Mouse (Mus musculus) heart, adult 2 months (tissue): ENCODE measurements around the gene Mob3b. TPM values are rescaled to one million over a fixed set of nuclear protein-coding genes. Genes with fewer than 3 reads are reported as not detected.
"Not testable (repeated sequence)": the region's sequence is repeated elsewhere in the genome, so short reads cannot be mapped to it uniquely, and the experiment has no call there.

ENCODE experiments used
- DNase-seq, 2 experiments: peaks; one replicate each; pipeline ENCODE4 v3.0.0; 2021
- H3K27ac ChIP-seq: fragments of 200-600 bp; 2 replicates; pipeline ENCODE4 v1.8.1; 2022
- H3K27me3 ChIP-seq: fragments of 200-500 bp; 2 replicates; pipeline ENCODE4 v1.6.1; 2012; ENCODE audit warnings: mild to moderate bottlenecking, low read length, inconsistent platforms, mixed read lengths; ENCODE audit not compliant: control insufficient read depth, insufficient read depth
- H3K36me3 ChIP-seq: fragments of 200-500 bp; 2 replicates; pipeline ENCODE4 v1.6.1; 2012; ENCODE audit warnings: low read length, inconsistent platforms; ENCODE audit not compliant: control insufficient read depth, insufficient read depth
- H3K4me1 ChIP-seq: fragments of 200-500 bp; 2 replicates; pipeline ENCODE4 v1.6.1; 2011; ENCODE audit warnings: low read length; ENCODE audit not compliant: control insufficient read depth, insufficient read depth
- H3K4me3 ChIP-seq: fragments of 200-600 bp; 2 replicates; pipeline ENCODE4 v1.8.1; 2022
- H3K79me2 ChIP-seq: fragments of 200-500 bp; replicated peaks from 2 replicates; pipeline ENCODE4 v1.6.1; 2012; ENCODE audit warnings: mild to moderate bottlenecking, inconsistent platforms, low read length, moderate library complexity, mixed read lengths; ENCODE audit not compliant: control insufficient read depth, insufficient read depth
- H3K9ac ChIP-seq: fragments of 200-500 bp; 2 replicates; pipeline ENCODE4 v1.6.1; 2012; ENCODE audit warnings: low read depth, mild to moderate bottlenecking, control low read depth, inconsistent platforms, low read length, mixed read lengths
- CTCF ChIP-seq: fragments of 200-600 bp; IDR thresholded peaks from 2 replicates; pipeline ENCODE4 v1.8.1; 2022; ENCODE audit warnings: antibody characterized with exemption, mild to moderate bottlenecking, moderate library complexity
- EP300 ChIP-seq: fragments of 200-500 bp; IDR thresholded peaks from 2 replicates; pipeline ENCODE4 v1.6.1; 2011; ENCODE audit warnings: low read depth, low read length, control low read depth; ENCODE audit not compliant: insufficient read depth
- POLR2A ChIP-seq: fragments of 200-500 bp; IDR thresholded peaks from 2 replicates; pipeline ENCODE4 v1.6.1; 2011; ENCODE audit warnings: mild to moderate bottlenecking, low read depth, low read length, control low read depth; ENCODE audit not compliant: insufficient read depth
- WGBS: fragments of 180-500 bp; shearing (Covaris S2); methylation state at CpG from one replicate; pipeline ENCODE4 v1.1.7; 2018; 5-methylcytosine and 5-hydroxymethylcytosine counted together
- intact Hi-C: fragments of 180-260 bp; cut with DNase I; formaldehyde crosslinking; loops from one replicate; pipeline ENCODE4 v1.15.1; 2025
- polyA plus RNA-seq: library from polyadenylated mRNA; depleted of rRNA; stranded (reverse); fragments of >200 nt; gene quantifications from 2 replicates; pipeline ENCODE4 v1.2.3, GENCODE M21; 2012; rRNA removed
- total RNA-seq, 2 experiments: library from RNA; stranded (reverse); gene quantifications; 2 replicates each; pipeline ENCODE4 v1.2.3; 2021

Mob3b gene
- total and polyA plus RNA-seq, 3 experiments: 0.66 to 1.4 (median 1.2) TPM

DNA sequence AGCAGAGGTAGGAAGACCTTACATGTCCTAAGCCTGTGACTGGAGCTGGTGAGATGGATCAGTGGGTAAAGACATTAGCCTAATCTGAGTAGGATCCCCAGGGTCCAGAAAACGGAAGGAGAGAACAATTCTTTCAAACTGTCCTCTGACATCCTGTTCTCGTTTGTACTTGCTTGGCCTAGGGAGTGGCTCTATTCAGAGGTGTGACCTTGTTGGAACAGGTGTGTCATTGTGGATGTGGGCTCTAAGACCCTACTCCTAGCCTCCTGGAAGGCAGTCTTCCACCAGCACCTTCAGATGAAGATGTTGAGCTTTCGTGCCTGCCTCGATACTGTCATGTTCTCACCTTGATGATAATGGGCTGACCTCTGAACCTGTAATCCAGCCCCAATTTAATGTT lies 251.1 kb downstream of the Mob3b start:
- H3K9ac ChIP-seq: no peak overlapping the region
- intact Hi-C loops: no loop called here
- H3K79me2 ChIP-seq: no peaks in the 10 kb centered on the region
- DNase-seq: no peak
- H3K4me1 ChIP-seq: no peaks in the 10 kb centered on the region
- no peaks in the 10 kb centered on the region for H3K27me3 ChIP-seq
- H3K27ac ChIP-seq: no peak overlapping the region
- H3K4me3 ChIP-seq: no peak overlapping the region
- no peaks in the 10 kb centered on the region for H3K36me3 ChIP-seq
- WGBS: 76% methylated on average over 4 of the region's 4 CpGs
- no peak for TF ChIP-seq EP300

DNA sequence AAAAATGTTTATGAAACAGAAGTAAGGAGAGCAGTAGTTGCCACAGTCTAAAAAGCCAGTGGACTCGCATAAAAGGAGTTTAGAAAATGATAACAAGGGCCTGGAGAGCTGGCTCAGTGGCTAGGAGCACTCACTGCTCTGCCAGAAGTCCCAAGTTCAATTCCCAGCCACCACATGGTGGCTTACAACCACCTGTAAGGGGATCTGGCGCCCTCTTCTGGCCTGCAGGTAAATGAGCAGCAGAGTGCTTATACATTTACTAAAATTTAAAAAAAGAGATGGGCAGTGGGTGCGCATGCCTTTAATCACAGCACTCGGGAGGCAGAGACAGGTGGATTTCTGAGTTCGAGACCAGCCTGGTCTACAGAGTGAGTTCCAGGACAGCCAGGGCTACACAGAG lies 251.9 kb downstream of the Mob3b start:
- TF ChIP-seq POLR2A (no peak), CTCF (peak; percentile 58)
- H3K4me3 ChIP-seq: no peak overlapping the region
- H3K79me2 ChIP-seq: no peaks in the 10 kb centered on the region
- no peaks in the 10 kb centered on the region for H3K27me3 ChIP-seq
- intact Hi-C loops: no loop called here
- H3K36me3 ChIP-seq: no peaks in the 10 kb centered on the region
- H3K4me1 ChIP-seq: no peaks in the 10 kb centered on the region; the same call in 1 of the 2 replicates
- WGBS: 72% methylated on average over 5 of the region's 5 CpGs
- H3K27ac ChIP-seq: no peak overlapping the region
- no peak for DNase-seq
- H3K9ac ChIP-seq: no peak overlapping the region

DNA sequence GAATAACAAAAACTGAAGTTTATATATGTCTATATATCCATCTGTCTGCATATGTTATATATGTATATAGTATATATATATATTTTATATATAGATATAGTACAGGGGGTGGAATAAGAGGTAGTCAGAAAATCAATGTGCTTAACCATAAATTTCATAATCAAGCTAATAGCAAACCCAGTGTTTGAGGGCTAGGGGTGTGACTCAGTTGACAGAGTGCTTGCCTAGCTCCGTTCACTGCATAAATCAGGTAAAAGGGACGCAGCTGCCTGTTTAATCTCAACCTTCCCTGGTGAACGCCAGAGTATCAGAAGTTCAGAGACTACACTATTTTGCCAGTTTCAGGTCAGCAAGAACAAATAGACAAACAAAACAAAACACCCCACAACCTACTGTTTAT lies 255.7 kb downstream of the Mob3b start:
- H3K27me3 ChIP-seq, H3K79me2 ChIP-seq, H3K4me1 ChIP-seq, DNase-seq, H3K27ac ChIP-seq, H3K4me3 ChIP-seq, H3K36me3 ChIP-seq, H3K9ac ChIP-seq, intact Hi-C loops: not testable (repeated sequence)
- WGBS: 59% methylated on average over 3 of the region's 3 CpGs

DNA sequence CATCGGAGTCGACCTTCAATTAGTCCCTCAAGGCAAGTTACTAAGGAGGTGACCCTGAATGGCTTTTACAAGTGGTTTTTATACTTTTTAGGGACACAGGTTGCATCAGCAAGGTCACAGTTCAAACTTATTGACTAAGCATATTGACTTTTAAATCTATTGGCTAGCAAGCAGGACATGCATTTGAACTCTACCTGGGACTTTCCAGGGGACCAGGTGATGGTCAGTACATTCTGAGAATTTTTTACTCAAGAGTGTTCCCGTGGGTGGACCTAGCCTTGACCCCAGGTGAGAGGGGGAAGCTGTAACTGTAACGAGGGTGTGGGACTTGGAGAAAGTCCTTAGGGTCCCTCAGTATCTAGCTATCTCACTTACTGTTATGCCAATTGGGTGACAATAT lies 256.1 kb downstream of the Mob3b start:
- no peak overlapping the region for H3K27ac ChIP-seq
- no peaks in the 10 kb centered on the region for H3K27me3 ChIP-seq
- H3K36me3 ChIP-seq: no peaks in the 10 kb centered on the region
- H3K4me3 ChIP-seq: no peak overlapping the region
- H3K79me2 ChIP-seq: no peaks in the 10 kb centered on the region
- no peak for TF ChIP-seq POLR2A
- TF ChIP-seq EP300: no peak
- no peak for TF ChIP-seq CTCF
- H3K9ac ChIP-seq: no peak overlapping the region
- WGBS: 72% methylated on average over 4 of the region's 4 CpGs
- no peak for DNase-seq
- intact Hi-C loops: no loop called here
- H3K4me1 ChIP-seq: no peaks in the 10 kb centered on the region; the same call in 1 of the 2 replicates

DNA sequence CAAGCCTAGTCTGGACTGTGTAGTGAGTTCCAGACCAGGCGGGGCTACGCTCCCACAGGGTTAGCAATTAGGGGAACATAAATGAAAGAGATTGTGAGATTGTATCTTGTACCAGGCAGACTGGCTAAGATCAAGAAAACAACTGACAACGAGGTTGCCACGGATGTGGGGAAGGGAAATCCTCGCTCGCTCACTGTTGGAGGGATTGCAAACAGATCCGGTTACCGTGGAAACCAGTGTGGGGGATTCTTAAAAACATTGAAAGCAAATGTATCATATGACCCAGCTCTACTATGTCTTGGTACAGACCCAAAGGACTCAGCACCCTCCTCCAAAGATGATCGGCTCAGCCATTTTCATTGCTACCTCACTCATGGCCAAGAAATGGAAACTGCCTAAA lies 257.1 kb downstream of the Mob3b start:
- Histone ChIP-seq H3K4me3 (no peak overlapping the region), H3K36me3 (no peaks in the 10 kb centered on the region), H3K27me3 (no peaks in the 10 kb centered on the region), H3K27ac (no peak overlapping the region), H3K4me1 (no peaks in the 10 kb centered on the region; the same call in 1 of the 2 replicates), H3K79me2 (no peaks in the 10 kb centered on the region), H3K9ac (no peak overlapping the region)
- DNase-seq: no peak
- intact Hi-C loops: no loop called here
- TF ChIP-seq POLR2A: no peak
- TF ChIP-seq CTCF: no peak
- 35% methylated on average over 9 of the region's 9 CpGs for WGBS

DNA sequence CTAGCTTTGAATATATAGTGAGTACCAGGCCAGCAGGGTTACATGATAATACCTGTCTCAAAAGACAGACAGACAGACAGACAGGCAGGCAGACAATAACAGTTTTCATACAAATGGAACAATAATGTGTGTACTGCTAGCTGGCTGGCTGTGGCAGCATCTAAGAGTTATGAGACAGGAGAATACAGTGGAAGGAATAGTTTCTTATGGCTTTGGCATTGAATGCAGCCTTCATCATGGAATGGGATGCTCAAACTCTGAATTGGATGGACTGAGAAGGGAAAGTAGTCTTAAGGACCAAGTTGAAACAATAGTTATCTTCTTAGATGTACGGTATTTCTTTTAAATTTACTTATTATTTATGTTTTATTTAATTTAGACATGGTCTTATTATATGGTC lies 258.0 kb downstream of the Mob3b start:
- TF ChIP-seq CTCF (no peak), EP300 (no peak), POLR2A (no peak)
- no peak for DNase-seq
- no peaks in the 10 kb centered on the region; the same call in 1 of the 2 replicates for H3K4me1 ChIP-seq
- H3K27me3 ChIP-seq: no peaks in the 10 kb centered on the region
- intact Hi-C loops: no loop called here
- no peak overlapping the region for H3K9ac ChIP-seq
- no peaks in the 10 kb centered on the region for H3K79me2 ChIP-seq
- WGBS: 89% methylated on average over 1 of the region's 1 CpGs
- no peak overlapping the region for H3K27ac ChIP-seq
- H3K36me3 ChIP-seq: no peaks in the 10 kb centered on the region
- no peak overlapping the region for H3K4me3 ChIP-seq

Other genes starting within 250 kb of the Mob3b start
- gene Ifnk, start 5.4 kb downstream of the Mob3b start, total RNA-seq: not detected
- not detected in 2 replicates for gene Ifnk, start 5.4 kb downstream of the Mob3b start, polyA plus RNA-seq
- gene C9orf72, start 68.7 kb upstream of the Mob3b start, total RNA-seq: 10 to 100 TPM; 22.4 to 24.2 TPM
- 11.6 and 23.6 TPM in 2 replicates for gene C9orf72, start 68.7 kb upstream of the Mob3b start, polyA plus RNA-seq